Mouse (Mus musculus) c-Kit-positive CD71-negative TER-119-negative erythroid progenitor cells, embryonic 14.5 days (primary cell): ENCODE measurements around the gene Baz1b.

Source experiments
- DNase-seq: peaks from one replicate; pipeline ENCODE4 v3.0.0-alpha.2; 2013; ENCODE audit warnings: low read depth

The Baz1b gene

DNA sequence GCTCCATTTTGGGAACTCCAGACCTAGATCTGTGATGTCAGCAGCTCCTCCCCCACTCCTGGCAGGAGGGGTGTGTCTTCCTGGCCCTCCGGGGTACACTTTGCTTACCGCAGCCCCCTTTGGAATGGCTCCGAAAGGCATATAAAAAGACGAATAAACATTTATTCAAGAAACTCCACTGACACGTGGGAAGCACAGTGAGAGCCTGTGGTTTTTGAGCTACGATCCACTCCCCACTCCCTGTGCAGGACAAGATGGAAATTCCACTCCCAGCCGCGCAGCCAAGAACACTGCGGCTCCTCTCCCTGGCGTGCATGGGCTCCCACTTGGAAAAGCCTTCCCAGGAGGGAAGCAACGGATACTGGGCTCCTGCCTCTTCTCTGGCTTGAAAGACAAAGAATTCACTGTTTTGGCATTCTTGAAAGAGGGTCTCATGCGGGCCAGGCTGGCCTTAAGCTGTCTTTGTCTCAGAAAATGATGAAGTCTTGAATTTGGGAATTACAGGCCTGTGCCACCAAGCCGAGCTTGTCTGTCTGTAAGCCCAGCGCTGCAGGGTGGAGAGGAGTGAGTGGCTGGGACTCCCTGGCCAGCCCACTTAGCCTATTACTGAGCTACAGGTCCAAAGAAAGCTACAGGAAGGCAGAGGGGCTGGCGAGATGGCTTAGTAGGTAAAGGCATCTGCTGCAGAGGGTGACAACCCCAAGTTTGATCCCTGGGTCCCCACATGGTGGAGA, 87.8 kb downstream of the Baz1b start:
- no peak for DNase-seq

DNA sequence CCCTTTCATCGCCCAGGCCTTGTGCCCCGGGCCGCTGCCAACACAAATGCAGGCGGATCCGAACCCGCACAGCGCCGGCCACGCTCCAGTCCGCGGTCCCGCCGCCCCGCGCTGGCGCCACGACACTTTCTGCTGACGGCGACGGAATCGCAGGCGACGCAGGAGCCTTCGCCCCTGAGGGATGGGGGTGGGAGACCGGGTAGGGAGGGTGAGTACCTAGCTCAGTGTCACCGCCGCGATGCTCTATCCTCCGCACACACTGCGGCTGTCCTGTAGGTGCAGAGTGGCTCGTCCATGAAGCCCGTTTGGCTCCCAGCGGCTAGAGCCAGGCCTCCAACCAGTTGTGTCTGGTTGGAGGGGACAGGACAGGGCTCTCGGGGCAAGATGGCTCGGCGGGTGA, 89.5 kb downstream of the Baz1b start:
- DNase-seq: no peak

DNA sequence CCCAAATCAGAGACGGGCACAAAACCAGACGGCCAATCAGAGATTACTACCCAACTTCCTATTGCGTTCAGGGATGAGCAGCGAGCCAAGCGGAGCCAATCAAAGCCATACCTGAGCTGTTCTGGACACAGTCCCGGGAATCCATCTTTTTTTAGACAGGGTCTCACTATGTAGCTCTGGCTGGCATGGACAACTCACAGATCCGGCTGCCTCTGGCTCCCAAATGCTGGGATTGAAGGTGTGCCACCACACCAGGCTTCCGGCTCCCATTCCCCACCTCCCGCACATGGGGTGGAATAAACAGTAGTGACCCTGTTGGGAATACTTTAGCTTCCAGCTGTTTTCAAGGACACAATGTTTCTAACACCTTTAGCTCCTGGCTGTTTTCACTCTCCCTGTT, 93.2 kb downstream of the Baz1b start:
- DNase-seq: no peak

DNA sequence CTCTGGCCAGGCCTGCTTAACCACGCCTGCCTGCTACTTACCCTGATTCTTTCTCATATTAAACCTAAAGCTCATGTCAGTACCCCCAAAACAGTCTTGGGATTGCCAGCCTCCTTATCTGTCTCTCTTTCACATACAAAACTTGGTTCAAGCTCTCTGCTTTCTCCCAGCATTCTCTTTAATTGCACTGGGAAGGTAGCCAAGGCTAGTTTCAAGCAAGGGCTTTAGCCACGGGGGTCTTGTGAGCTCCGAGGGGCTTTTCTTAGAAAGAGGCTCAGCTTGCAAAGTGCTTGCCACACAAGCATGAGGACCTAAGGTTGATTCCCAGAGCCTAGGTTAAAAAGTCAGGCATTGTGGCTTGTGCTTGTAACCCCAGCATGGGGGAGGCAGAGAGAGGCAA, 98.1 kb downstream of the Baz1b start:
- no peak for DNase-seq

DNA sequence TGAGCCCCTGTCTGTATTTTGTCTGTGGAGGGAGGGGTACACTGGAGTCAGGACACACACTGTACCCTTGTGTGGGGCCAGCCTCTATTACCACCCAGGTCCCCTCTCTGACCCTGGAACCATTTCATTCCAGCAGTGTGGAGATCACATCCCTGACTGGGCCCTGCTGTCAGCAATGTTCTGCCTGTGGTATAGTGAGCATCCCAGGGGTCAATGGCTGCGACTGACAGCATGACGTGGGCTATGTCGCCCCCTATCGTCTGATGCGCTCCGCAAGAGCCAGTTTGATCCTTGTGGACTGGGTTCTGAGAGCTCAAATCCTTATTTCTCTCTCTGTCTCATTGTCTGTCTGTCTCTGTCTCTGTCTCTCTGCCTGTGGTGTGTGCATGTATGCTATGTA, 99.1 kb downstream of the Baz1b start:
- peak; percentile 69 for DNase-seq

DNA sequence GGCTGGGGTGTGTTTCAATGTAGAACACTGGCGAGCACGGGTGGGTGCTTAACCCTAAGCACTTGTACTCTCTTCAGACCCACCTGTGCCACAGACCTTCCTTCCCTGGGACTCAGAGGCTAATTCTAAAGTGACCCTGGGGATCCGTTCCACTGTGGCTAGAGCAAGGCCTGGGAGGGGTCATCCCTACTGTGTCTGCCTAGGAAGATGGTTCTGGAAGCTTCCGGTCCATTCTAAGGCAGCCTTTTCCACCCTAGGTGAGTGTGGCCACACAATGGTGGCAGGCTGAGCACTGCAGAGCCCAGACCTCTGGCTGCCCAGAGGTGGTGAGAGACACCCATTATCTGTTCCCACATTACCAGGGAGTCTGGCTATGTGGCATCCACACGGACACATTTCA, 99.9 kb downstream of the Baz1b start:
- DNase-seq: no peak

DNA sequence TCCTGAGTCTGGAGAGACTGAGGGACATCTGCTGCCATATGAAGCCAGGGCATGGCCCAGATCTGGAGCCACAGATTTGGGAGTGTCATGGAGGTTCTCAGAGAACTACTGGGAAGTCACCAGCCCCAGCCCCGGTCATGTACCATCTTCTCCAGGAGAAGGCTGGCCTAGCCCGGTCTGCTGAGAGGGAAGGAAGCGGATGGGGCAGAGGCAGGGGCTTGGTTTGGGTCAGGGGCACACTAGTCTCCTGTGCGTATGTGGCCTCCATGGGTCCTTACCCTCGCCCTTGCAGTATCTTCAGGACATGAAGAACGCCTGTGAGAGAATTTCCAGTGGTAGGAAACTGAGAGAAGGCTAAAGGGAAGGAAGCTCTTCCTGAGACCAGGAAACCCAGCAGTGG, 103.6 kb downstream of the Baz1b start:
- DNase-seq: no peak

DNA sequence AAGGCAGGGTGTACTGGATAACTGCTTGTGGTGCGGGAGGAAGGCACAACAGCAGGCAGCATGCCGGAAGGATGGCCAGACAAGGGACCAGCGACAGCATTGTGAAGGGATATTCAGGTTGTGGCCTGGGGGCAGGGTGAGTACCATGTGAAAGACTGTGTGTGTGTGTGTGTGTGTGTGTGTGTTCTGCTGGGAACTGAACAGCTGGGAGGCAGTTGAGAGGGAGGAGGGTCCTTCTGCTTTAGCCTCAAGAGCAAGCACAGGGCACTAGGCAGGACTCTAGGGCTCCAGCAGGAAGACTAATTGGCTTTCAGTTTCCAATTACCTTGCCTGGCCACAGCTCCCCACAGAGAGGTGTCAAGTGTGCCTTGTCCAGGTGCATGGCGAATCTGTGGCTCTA, 104.1 kb downstream of the Baz1b start:
- no peak for DNase-seq

DNA sequence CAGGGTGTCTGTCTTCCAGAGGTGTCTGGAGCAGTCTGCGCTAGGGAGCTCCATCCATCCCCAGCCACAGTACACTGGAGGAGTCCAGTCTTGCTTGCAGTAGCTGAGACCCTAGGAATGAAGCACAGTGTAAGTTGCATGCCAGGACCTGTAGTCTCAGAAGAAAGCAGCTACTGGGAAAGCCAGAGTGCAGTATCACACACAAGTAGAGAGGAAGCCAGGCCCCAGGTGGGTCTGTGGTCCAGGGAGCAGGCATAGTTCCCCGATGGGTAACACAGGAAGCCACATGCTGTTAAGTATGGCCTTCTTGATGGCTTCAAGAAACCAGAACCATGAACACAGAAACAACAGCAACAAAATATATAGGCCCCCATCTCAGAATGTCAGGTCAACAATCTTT, 104.9 kb downstream of the Baz1b start:
- no peak for DNase-seq
